Mouse (Mus musculus) cortical plate, adult 2 months (tissue): ENCODE data around the gene Nckap1l.

ENCODE experiments used
- CTCF ChIP-seq: fragments of 200-500 bp; IDR thresholded peaks from 2 replicates; pipeline ENCODE4 v1.5.1; 2011; ENCODE audit warnings: mild to moderate bottlenecking, control low read depth, low read length; ENCODE audit not compliant: insufficient read depth; ENCODE audit errors: extremely low read depth
- POLR2A ChIP-seq: fragments of 200-500 bp; IDR thresholded peaks from 2 replicates; pipeline ENCODE4 v1.6.1; 2011; ENCODE audit warnings: mild to moderate bottlenecking, low read length, control low read depth; ENCODE audit not compliant: insufficient read depth; ENCODE audit errors: extremely low read depth

DNA sequence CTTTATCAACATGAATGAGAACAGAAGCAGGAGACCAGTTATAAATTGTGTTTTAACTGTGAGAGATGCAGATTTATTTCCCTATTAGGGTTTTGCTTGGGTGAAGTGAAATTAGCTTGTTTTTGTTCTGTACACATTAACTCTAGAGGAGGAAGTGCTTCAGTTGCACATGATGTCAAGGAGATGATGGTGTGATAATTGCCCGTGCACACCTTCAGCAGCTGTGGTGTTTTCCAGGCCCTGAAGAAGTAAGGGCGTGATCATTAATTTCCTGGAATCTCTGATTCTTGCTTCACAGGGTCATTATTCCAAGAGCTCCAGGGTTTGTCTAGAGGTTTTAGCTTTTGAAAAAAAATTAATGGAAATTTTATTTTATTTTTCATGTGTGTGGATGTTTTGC is 26.5 kb downstream of the Nckap1l start:
- TF ChIP-seq CTCF: no peak
- TF ChIP-seq POLR2A: no peak
